Mouse (Mus musculus) granulocyte monocyte progenitor cell, adult 5-6 weeks (primary cell): ENCODE data around the gene Tespa1. TPM values are rescaled to one million over a fixed set of nuclear protein-coding genes. Genes with fewer than 3 reads are reported as not detected.
"Not testable (repeated sequence)": the region's sequence is repeated elsewhere in the genome, so short reads cannot be mapped to it uniquely, and the experiment has no call there.

Experiments used
- ATAC-seq: replicated peaks from 2 replicates; pipeline ENCODE4 v1.8.0; 2016; ENCODE audit warnings: mild to moderate bottlenecking, moderate TSS enrichment, inconsistent platforms; ENCODE audit not compliant: poor library complexity, severe bottlenecking
- total RNA-seq, 2 experiments: library from RNA; stranded (forward) in 1 of 2; stranded (reverse) in 1 of 2; fragments of 200-712, 200-1000 nt in 1 of 2; fragments of >200 nt in 1 of 2; fragmentation: Nextera tagmentation in 1 of 2; gene quantifications; 2 replicates each; pipeline ENCODE4 v1.2.3; 2014 to 2017

Tespa1 gene
- total RNA-seq (2014; fragmentation: Nextera tagmentation), result 31.3 and 54.6 TPM in 2 replicates
- 32.0 and 37.3 TPM in 2 replicates for total RNA-seq (2017)

DNA sequence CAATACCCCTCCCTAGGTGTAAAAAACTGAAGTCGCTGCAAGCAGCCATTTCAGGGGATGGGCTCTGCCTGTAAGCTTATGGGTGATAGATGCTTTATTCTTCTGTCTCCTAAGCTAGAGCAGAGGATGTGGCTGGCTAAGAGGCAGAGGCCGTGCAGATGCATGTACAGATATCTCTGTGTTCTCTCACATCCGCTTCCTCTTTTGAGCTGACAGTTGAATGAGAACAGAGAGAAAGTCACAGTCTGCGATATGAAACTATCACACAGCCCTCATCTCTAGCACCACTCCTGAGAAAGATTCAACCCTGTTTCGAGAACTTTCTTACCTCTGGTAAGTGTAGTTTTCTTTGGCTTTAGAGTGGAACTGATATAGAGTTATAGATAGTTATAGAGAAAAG, at the start of gene Tespa1:
Gene Tespa1 (plus strand): TSS at position 234 of the 400 bp plus-strand sequence.
- peak; percentile 89 for ATAC-seq

GRCm38 (mm10) chr10:130275759-130276158, 46.9 kb upstream of the Tespa1 start:
- ATAC-seq, result no peak

DNA sequence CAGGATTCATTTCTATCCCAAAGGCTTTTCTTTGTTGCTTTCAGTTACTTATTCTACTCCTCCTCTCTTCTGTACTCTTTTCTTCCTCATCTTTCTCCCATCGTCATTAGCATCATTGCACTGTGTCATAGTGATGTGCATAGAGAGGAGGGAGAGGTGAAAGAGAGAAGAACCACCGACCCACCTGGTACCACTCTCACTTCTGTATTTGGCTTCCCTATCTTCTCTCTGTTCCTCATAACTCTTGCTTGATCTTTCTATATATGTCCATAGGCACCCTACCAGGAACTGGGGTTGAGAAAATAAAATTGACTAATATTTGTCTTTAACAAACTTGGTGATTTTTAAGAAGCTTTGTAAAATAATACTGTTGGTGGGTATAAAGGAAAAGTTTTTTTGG, 46.2 kb upstream of the Tespa1 start:
- no peak for ATAC-seq

DNA sequence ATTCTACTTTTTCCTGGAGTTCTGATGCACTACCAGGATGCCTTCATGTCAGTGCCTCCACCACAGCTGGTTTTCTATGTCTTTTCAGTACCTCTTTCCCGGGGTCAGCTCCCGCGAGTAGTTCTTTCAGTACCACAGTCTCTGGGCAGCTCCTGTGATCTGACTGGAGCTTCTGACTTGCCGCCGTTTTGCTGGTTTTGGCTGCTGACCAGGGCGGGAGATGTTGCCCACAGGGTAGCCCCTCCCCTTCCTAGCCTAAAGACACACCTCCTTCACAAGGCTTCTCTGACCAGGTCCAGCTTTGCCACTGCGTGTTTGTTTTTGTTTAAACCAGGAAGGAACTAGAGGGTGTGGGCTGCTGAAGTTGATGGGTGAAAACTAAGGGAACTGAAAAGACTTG, 42.6 kb upstream of the Tespa1 start, which contains the start of gene Neurod4:
Gene Neurod4 (minus strand): TSS at position 175 of the 400 bp plus-strand sequence.
- peak; percentile 99 for ATAC-seq

- ATAC-seq, result no peak
Observed at GRCm38 (mm10) chr10:130281982-130282449, 40.7 kb upstream of the Tespa1 start.

- no peak for ATAC-seq
Observed at GRCm38 (mm10) chr10:130287201-130287600, 35.5 kb upstream of the Tespa1 start.

GRCm38 (mm10) chr10:130288007-130288406, 34.7 kb upstream of the Tespa1 start:
- ATAC-seq, result no peak

DNA sequence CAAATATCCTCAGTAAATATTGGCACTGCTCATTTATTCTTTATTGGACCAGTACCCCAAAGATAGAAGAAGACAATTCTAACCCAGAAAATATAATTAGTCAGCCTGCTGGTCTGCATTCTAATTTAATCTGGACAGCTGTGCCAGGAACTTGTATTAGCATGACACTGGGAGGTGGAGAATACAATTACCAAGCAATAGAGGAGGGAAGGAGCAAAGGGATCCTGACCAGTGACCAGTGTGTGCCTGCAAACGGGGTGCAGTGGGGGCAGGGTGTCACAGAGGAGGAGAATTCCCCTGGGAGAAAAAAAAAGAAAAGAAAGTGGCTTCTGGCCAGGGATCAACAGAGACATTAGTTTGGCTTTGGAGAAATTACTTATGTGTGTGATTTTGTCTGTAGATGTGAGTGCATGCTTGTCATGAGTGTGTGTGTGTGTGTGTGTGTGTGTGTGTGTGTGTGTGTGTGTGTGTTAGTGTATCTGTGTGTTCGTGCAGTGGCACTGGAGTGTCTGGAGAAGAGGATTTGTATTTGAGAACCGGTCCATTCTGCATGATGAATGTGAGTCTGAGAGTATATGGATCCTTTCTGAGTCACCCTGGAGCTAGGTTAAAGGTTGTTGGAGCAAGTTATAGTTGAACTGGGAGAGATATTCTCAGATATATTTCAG, 28.8 kb upstream of the Tespa1 start:
- no peak for ATAC-seq

DNA sequence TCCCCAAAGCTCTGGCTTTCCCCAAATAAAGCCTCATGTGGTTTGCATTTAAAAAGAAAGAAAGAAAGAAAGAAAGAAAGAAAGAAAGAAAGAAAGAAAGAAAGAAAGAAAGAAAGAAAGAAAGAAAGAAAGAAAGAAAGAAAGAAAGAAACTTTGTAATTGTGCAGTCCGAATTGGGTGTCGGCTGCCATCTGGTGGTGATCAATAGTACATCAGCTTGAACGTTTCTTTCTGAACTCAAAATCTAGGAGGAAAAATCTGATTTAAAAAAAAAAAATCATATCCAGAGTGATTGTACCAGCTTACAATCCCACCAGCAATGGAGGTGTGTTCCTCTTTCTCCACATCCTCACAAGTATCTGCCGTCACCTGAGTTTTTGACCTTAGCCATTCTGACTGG, 23.9 kb upstream of the Tespa1 start:
- ATAC-seq, result peak; percentile 63

GRCm38 (mm10) chr10:130304138-130304537, 18.5 kb upstream of the Tespa1 start:
- not testable (repeated sequence) for ATAC-seq

DNA sequence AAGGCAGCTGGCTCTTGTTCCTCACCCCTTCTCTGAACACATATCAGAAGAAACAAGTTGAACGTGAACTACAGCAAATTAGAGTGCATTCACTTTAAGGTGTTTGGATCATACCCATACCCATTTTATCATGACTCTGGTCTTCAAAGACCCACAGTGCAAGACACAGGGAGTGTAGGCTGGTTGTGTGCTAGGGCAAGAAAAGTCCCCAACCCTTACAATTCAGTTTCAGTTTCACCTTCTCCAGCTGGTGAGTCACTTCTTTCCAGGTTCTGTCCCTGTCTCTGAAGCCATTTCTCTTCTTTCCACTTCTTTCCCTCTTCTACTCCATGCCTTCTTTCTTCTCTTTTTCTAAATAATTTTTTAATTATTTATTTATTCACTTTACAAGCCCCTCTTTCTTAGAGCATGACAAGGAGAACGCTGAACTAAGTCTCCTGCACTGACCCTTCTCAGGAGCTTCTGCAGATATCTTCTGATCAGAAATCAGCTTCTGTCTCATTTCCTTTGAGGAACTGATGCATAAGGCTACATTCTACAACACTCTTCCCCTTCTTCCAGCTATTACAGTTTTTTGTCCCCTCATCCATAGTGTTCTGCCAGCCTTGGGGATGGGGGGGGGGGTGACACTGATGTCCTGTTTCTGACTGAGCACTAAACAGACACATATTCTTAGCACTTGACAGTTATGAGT, 11.0 kb upstream of the Tespa1 start:
- peak; percentile 49 for ATAC-seq

- ATAC-seq, result peak; percentile 62
Observed at GRCm38 (mm10) chr10:130313531-130313930, 9.1 kb upstream of the Tespa1 start.

DNA sequence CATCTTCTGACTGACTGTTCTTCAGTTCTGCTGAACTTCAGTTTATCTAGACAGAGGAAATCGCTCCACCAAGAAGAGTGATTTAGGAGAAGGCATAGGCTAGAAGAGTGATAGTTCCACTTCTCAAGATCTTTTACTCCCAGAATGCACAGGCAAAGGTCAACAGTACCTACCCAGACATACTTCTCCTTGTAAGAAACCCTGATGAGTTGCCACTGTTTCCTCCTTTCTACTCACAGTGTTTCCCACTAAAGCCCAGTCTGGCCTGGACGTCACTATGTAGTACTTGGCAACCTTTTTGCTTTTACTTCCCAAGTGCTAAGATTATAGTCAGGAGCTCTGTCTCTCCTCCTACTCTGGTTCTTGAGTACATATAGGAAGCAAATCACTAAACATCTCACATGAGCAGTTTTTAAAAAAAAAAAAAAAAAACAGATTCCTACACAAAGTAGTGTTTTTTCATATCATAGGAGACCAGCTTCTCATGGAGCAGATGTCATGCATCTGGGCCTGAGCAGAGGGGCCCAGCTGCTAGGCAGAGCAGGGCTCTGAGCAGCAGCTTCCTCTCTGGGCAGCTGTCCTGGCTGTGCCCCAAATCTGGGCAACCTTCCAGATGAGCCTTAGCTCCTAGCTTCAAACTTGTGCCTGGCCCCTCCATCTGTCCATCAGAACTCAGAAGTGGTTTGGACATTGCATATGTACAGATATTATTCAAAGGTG, 8.4 kb upstream of the Tespa1 start:
- peak; percentile 64 for ATAC-seq

DNA sequence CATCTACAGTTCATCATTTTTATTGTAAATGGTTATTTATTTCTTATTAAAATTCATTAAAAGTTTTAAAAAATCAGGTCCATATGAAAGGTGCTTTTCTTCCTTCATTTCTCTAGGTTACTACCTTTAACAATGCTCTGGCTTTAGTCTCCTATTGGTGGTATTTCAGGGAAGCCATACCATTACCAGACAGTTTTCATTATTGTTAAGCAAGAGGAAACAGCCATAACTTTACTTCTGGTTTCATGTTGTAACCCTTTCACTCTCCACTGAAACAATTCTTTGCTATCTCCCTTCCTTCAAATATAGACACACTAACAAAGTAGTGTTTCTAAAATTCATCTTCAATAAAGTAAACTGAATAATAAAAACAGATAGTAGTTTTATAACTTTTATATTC, 6.8 kb upstream of the Tespa1 start:
- peak; percentile 53 for ATAC-seq

DNA sequence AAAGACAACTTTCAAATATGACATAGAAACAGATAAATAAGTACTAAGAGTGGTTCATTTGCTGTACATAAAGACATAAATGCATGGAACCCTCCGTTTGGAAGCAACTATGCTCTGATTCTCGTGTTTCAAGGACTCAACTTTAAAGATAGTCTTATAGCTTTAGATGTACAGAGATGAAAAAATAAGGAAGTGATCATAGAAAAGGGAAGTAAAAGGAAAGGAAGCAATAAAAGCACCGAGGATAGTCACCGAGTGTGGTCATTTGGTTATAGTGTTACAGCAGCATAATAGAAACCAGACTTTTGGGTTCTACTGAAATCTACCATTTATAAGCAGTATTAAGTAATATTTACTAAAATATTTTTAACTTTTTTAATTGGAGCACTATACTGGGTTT, 4.0 kb upstream of the Tespa1 start:
- ATAC-seq, result peak; percentile 66

DNA sequence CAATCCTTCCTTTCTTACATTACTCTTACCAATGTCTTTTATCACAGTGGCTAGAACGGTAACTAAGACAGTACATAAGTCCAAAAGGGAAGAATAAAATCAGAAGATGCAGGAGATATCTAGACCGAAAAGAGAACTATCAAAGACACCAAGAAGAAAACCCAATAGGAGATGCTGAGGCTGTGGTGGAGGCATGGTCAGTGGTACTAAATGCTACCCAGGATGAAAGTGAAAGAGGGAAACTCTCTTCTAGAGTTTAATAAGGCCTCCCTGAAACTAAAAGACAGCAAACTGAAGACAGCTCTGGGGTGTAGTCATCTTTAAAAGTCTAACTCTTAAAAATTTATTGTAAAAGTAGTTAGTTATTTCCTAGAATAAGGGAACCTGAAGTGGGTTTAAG, 2.0 kb upstream of the Tespa1 start:
- peak; percentile 49 for ATAC-seq

- ATAC-seq, result no peak
Observed at GRCm38 (mm10) chr10:130322062-130322461, 608 bp upstream of the Tespa1 start.

GRCm38 (mm10) chr10:130324243-130324642, 1.6 kb downstream of the Tespa1 start:
- ATAC-seq, result no peak

DNA sequence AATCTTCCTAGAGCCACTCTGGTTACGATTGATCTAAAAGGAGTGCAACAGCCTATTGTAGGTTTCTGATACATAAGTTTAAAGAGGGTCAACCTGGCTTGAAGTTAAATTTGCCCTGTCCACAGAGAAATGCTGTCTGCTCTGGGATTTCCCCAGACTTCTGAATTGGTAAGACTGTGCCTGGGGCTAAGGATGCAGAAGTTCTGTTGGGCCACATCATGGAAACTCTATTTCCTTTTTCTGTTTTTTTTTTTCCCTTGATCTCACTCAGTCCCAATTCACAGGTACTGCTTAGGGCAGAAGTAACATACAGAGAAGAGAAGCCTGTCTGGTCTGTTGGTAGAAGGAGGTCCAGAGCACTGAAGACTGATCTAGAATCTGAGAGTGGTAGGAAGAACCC, 8.0 kb downstream of the Tespa1 start:
- peak; percentile 82 for ATAC-seq

DNA sequence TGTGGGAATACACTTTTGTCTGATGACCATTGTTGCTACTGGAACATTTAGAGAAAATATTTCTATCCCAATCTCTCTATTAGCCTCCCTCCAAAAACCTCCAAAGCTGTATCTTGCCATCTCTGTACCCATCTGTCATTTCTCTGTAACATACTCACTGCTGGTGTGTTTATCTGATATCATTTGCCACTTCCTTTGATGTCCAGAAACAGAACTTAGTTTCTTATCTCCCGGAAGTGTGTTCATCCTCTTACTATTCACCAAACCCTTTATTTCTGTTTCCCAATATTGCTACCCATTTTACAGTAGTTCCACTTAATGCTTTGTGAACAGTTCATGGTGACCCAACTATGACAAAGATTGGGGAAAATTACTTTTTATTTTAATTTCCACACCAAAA, 13.7 kb downstream of the Tespa1 start:
- ATAC-seq, result peak; percentile 93

DNA sequence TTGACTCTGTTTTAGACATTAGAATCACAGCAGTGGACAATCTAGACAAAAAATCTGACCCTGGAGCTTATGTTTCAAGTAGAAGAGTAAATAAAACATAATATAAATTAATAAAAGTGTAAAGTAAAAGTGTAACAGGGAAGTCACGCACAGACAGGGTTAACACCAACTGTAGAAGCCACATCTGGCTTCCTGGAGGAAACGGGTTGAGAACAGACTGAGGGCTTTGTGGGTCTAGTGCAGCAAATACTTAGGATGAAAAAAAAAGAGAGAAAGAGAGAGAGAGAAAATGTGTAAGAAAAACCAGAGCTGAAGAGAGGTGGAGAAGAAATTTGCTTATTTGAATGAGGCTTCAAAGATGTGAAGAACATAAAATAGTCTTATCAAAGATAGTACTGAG, 14.9 kb downstream of the Tespa1 start:
- ATAC-seq, result peak; percentile 73
